Mouse (Mus musculus): ENCODE results near the gene Irf2bp2.

DNA sequence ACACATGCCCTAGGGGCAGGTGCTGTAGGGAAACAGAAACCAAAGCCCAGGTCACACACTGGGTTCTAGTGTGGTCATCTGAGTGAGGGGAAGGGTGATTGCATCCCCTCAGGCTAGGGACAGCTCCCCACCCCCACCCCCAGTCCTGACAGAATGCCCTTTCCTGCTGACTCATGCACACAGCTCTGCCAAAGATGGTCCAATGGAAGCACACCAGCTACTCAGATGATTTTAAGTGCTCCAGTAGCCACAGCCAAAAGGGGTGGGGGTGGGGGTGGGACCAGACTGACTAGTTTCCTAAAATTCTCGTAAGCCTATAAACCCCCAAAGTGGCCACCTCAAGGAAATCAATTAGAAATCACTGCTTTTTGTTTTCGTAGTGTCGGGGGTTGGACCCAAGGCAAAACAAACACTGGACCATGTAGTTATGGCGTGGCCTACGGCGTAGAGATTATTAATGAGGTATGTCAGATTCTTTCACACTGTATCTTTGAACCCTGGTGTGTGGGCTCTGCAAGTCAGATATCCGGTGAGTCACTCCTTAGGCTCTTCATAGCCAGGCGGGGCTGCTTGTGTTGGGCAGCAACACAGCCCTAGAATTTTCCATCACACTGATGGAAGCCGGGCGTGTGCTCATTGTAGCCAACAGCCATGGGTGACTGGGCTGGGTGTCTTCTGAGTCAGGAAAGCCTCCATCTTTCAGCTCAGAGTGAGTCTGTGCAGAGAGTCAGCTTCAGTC lies 54.3 kb downstream of the Irf2bp2 start:
- TF ChIP-seq GATA1 (IDR thresholded peaks at IDR 0.05; ENCODE audit: borderline replicate concordance, low read length) (no peak), FLI1 (IDR thresholded peaks at IDR 0.05; ENCODE audit: low read length) (no peak)
